Mouse (Mus musculus) lung, adult 2 months (tissue): Measurements from ENCODE around the gene Myb.

Source experiments
- CTCF ChIP-seq: fragments of 200-500 bp; IDR thresholded peaks from 2 replicates; pipeline ENCODE4 v1.5.1; 2011; ENCODE audit warnings: mild to moderate bottlenecking, low read length, control low read depth; ENCODE audit not compliant: insufficient read depth
- POLR2A ChIP-seq: fragments of 200-500 bp; IDR thresholded peaks from 2 replicates; pipeline ENCODE4 v1.6.1; 2011; ENCODE audit warnings: low read depth, mild to moderate bottlenecking, control low read depth, low read length, borderline replicate concordance; ENCODE audit errors: extremely low read depth

GRCm38 (mm10) chr10:21203461-21203860, 42.7 kb upstream of the Myb start:
- TF ChIP-seq CTCF (no peak), POLR2A (no peak)
